Mouse (Mus musculus) megakaryocyte-erythroid progenitor cell, adult 5 weeks (primary cell): ENCODE measurements around the gene Fam217b. TPM values are rescaled to one million over a fixed set of nuclear protein-coding genes. Genes with fewer than 3 reads are reported as not detected.

Experiments used
- polyA plus RNA-seq: library from polyadenylated mRNA; stranded (reverse); fragments of >175 nt; gene quantifications from 2 replicates; pipeline ENCODE4 v1.2.3, GENCODE M21; 2012

Fam217b gene
- 4.4 and 4.5 TPM in 2 replicates for polyA plus RNA-seq

GRCm38 (mm10) chr2:178414261-178415149 is at the start of gene Fam217b, which contains the start of gene Ppp1r3d:
Gene Fam217b (plus strand): TSS chr2:178414524.
Gene Ppp1r3d (minus strand): TSS chr2:178414472.

GRCm38 (mm10) chr2:178407053-178407815 is 7.1 kb upstream of the Fam217b start, which contains the start of gene Sycp2:
Gene Sycp2 (minus strand): TSS chr2:178407685.

GRCm38 (mm10) chr2:178430231-178430630 is 15.9 kb downstream of the Fam217b start, which contains the start of gene Cdh26:
Gene Cdh26 (plus strand): TSS chr2:178430531.

Other genes starting within 250 kb of the Fam217b start
- not detected in 2 replicates for gene Sycp2, start 6.8 kb upstream of the Fam217b start, polyA plus RNA-seq
- 4.5 and 5.1 TPM in 2 replicates for gene Ppp1r3d, start 52 bp upstream of the Fam217b start, polyA plus RNA-seq
- not detected in 2 replicates for gene Cdh26, start 16.0 kb downstream of the Fam217b start, polyA plus RNA-seq